Mouse (Mus musculus) midbrain, embryonic 14.5 days (tissue): ENCODE results near the gene Rasa4. TPM values are rescaled to one million over a fixed set of nuclear protein-coding genes. Genes with fewer than 3 reads are reported as not detected.

Experiments used
- ATAC-seq: fragments of 200-750 bp; cut with Nextera tagmentation; 2 replicates; pipeline ENCODE4 v1.8.0; 2017; ENCODE audit warnings: moderate number of reproducible peaks, moderate library complexity; ENCODE audit not compliant: low FRiP score, low TSS enrichment
- DNase-seq: peaks from one replicate; pipeline ENCODE4 v3.0.0-alpha.2; 2015
- H3K27ac ChIP-seq: fragments of 300-500 bp; sonication (generic); replicated peaks from 2 replicates; pipeline ENCODE4 v1.5.1; 2014; ENCODE audit warnings: mild to moderate bottlenecking, low read depth, low read length, moderate library complexity
- H3K27me3 ChIP-seq: fragments of 300-500 bp; sonication (generic); 2 replicates; pipeline ENCODE4 v1.6.1; 2014; ENCODE audit warnings: low read length, control low read depth, mixed read lengths; ENCODE audit not compliant: control insufficient read depth, insufficient read depth
- H3K36me3 ChIP-seq: fragments of 300-500 bp; sonication (generic); 2 replicates; pipeline ENCODE4 v1.6.1; 2014; ENCODE audit warnings: low read length, control low read depth; ENCODE audit not compliant: control insufficient read depth, insufficient read depth
- H3K4me1 ChIP-seq: fragments of 300-500 bp; sonication (generic); 2 replicates; pipeline ENCODE4 v1.6.1; 2014; ENCODE audit warnings: mild to moderate bottlenecking, antibody characterized with exemption, low read length, control low read depth; ENCODE audit not compliant: control insufficient read depth, insufficient read depth
- H3K4me2 ChIP-seq: fragments of 300-500 bp; sonication (generic); 2 replicates; pipeline ENCODE4 v1.6.1; 2014; ENCODE audit warnings: mild to moderate bottlenecking, low read length, moderate library complexity
- H3K4me3 ChIP-seq: fragments of 300-500 bp; sonication (generic); replicated peaks from 2 replicates; pipeline ENCODE4 v1.5.1; 2014; ENCODE audit warnings: low read depth, low read length
- H3K9ac ChIP-seq: fragments of 300-500 bp; sonication (generic); replicated peaks from 2 replicates; pipeline ENCODE4 v1.6.1; 2014; ENCODE audit warnings: mild to moderate bottlenecking, low read length, moderate library complexity
- H3K9me3 ChIP-seq: fragments of 300-500 bp; sonication (generic); 2 replicates; pipeline ENCODE4 v1.6.1; 2016; ENCODE audit warnings: low read length, control low read depth, mixed read lengths; ENCODE audit not compliant: control insufficient read depth
- WGBS: fragments of 180-500 bp; shearing (Covaris S2); extraction: QIAGEN DNeasy Blood & Tissue Kit; methylation state at CpG from one replicate; pipeline ENCODE4 v1.1.7; 2014; 5-methylcytosine and 5-hydroxymethylcytosine counted together
- polyA plus RNA-seq: library from polyadenylated mRNA; unstranded; fragments of >200 nt; fragmentation: Nextera tagmentation; extraction: Ambion mirVana; gene quantifications from 2 replicates; pipeline ENCODE4 v1.2.1, GENCODE M21; 2014

Gene Rasa4
- polyA plus RNA-seq, 1 experiment from 2014 or later: 17.1 TPM

GRCm38 (mm10) chr5:136077001-136077550 lies 6.6 kb upstream of the Rasa4 start:
- H3K4me2 ChIP-seq: no peak overlapping the region
- H3K27ac ChIP-seq: no peak overlapping the region
- H3K9ac ChIP-seq: no peak overlapping the region
- no peaks in the 10 kb centered on the region for H3K9me3 ChIP-seq
- no peaks in the 10 kb centered on the region for H3K36me3 ChIP-seq
- no peaks in the 10 kb centered on the region for H3K27me3 ChIP-seq
- no peaks in the 10 kb centered on the region for H3K4me1 ChIP-seq
- H3K4me3 ChIP-seq: no peak overlapping the region
- no peak for ATAC-seq
- DNase-seq: no peak
- WGBS: 89% methylated on average over 9 of the region's 9 CpGs

GRCm38 (mm10) chr5:136078136-136078535 lies 5.6 kb upstream of the Rasa4 start:
- ATAC-seq (no peak), DNase-seq (no peak)
- H3K4me1 ChIP-seq: no peaks in the 10 kb centered on the region
- no peak overlapping the region for H3K9ac ChIP-seq
- no peak overlapping the region for H3K4me2 ChIP-seq
- H3K27ac ChIP-seq: no peak overlapping the region
- no peak overlapping the region for H3K4me3 ChIP-seq
- WGBS: 96% methylated on average over 5 of the region's 5 CpGs
- no peaks in the 10 kb centered on the region for H3K27me3 ChIP-seq
- no peaks in the 10 kb centered on the region for H3K9me3 ChIP-seq
- H3K36me3 ChIP-seq: no peaks in the 10 kb centered on the region

GRCm38 (mm10) chr5:136082345-136082744 lies 1.4 kb upstream of the Rasa4 start:
- no peak overlapping the region for H3K4me3 ChIP-seq
- H3K36me3 ChIP-seq: no peaks in the 10 kb centered on the region
- ATAC-seq (no peak), DNase-seq (no peak)
- peaks cover 21% of the 10 kb centered on the region for H3K4me1 ChIP-seq
- no peak overlapping the region for H3K27ac ChIP-seq
- H3K4me2 ChIP-seq: no peak overlapping the region
- H3K9ac ChIP-seq: no peak overlapping the region
- no peaks in the 10 kb centered on the region for H3K9me3 ChIP-seq
- 79% methylated on average over 4 of the region's 4 CpGs for WGBS
- H3K27me3 ChIP-seq: no peaks in the 10 kb centered on the region

GRCm38 (mm10) chr5:136084144-136084881 lies 597 bp downstream of the Rasa4 start:
- H3K4me3 ChIP-seq: peak overlapping the region; percentile 62
- 0 out of 2 replicates have a peak overlapping the region, but pooled peaks have one; percentile 20 for H3K27ac ChIP-seq
- no peaks in the 10 kb centered on the region for H3K36me3 ChIP-seq
- peaks cover 21% of the 10 kb centered on the region for H3K4me1 ChIP-seq
- H3K4me2 ChIP-seq: peak overlapping the region; percentile 90
- WGBS: under 1% methylated on average over 23 of the region's 23 CpGs
- no peaks in the 10 kb centered on the region for H3K27me3 ChIP-seq
- H3K9ac ChIP-seq: peak overlapping the region; percentile 57
- ATAC-seq (peak; percentile 36), DNase-seq (no peak)
- H3K9me3 ChIP-seq: no peaks in the 10 kb centered on the region

- peak overlapping the region; percentile 70 for H3K27ac ChIP-seq
- ATAC-seq: peak; percentile 60; the same call in 1 of the 2 replicates
- H3K36me3 ChIP-seq: no peaks in the 10 kb centered on the region
- peak overlapping the region; percentile 46 for H3K9ac ChIP-seq
- 3% methylated on average over 21 of the region's 21 CpGs for WGBS
- H3K9me3 ChIP-seq: no peaks in the 10 kb centered on the region
- peaks cover 21% of the 10 kb centered on the region for H3K4me1 ChIP-seq
- peak; percentile 85 for DNase-seq
- peak overlapping the region; percentile 90 for H3K4me2 ChIP-seq
- H3K4me3 ChIP-seq: peak overlapping the region; percentile 62
- no peaks in the 10 kb centered on the region for H3K27me3 ChIP-seq
Measured at GRCm38 (mm10) chr5:136084891-136085651, 1.4 kb downstream of the Rasa4 start.

GRCm38 (mm10) chr5:136086290-136086689 lies 2.6 kb downstream of the Rasa4 start:
- Histone ChIP-seq H3K9me3 (no peaks in the 10 kb centered on the region), H3K4me2 (no peak overlapping the region), H3K36me3 (no peaks in the 10 kb centered on the region), H3K9ac (no peak overlapping the region), H3K27ac (no peak overlapping the region), H3K4me3 (no peak overlapping the region), H3K27me3 (no peaks in the 10 kb centered on the region), H3K4me1 (peaks cover 21% of the 10 kb centered on the region)
- no peak for DNase-seq
- ATAC-seq: no peak
- 89% methylated on average over 8 of the region's 8 CpGs for WGBS

GRCm38 (mm10) chr5:136088821-136089575 lies 5.3 kb downstream of the Rasa4 start:
- Histone ChIP-seq H3K4me2 (no peak overlapping the region), H3K36me3 (no peaks in the 10 kb centered on the region), H3K27me3 (no peaks in the 10 kb centered on the region), H3K9ac (no peak overlapping the region), H3K4me1 (peaks cover 21% of the 10 kb centered on the region), H3K4me3 (no peak overlapping the region), H3K9me3 (no peaks in the 10 kb centered on the region), H3K27ac (no peak overlapping the region)
- WGBS: 17% methylated on average over 14 of the region's 14 CpGs
- ATAC-seq: no peak
- DNase-seq: no peak

- DNase-seq (no peak), ATAC-seq (no peak)
- Histone ChIP-seq H3K4me2 (no peak overlapping the region), H3K27me3 (no peaks in the 10 kb centered on the region), H3K4me1 (no peaks in the 10 kb centered on the region), H3K4me3 (no peak overlapping the region), H3K27ac (no peak overlapping the region), H3K9me3 (no peaks in the 10 kb centered on the region), H3K36me3 (no peaks in the 10 kb centered on the region), H3K9ac (no peak overlapping the region)
- WGBS: 71% methylated on average over 5 of the region's 5 CpGs
Measured at GRCm38 (mm10) chr5:136091927-136092326, 8.2 kb downstream of the Rasa4 start.
